Mouse (Mus musculus): ENCODE data around the gene Adamts18. TPM values are rescaled to one million over a fixed set of nuclear protein-coding genes. Genes with fewer than 3 reads are reported as not detected.

The Adamts18 gene
- polyA plus RNA-seq, 1 experiment from 2014 or later = 6.3 TPM

GRCm38 (mm10) chr8:113755866-113756265 is 92.7 kb downstream of the Adamts18 start:
- H3K4me2 ChIP-seq = no peak overlapping the region
- no peaks in the 10 kb centered on the region for H3K9me3 ChIP-seq
- H3K27ac ChIP-seq = no peak overlapping the region
- 53% methylated on average over 5 of the region's 5 CpGs for WGBS
- H3K36me3 ChIP-seq = no peaks in the 10 kb centered on the region
- ATAC-seq (ENCODE audit: insufficient number of reproducible peaks, insufficient read depth, low FRiP score, low TSS enrichment, low read depth) = no peak
- no peak overlapping the region for H3K4me3 ChIP-seq (replicated peaks)
- H3K4me1 ChIP-seq (replicated peaks) = no peaks in the 10 kb centered on the region
- H3K9ac ChIP-seq (replicated peaks) = no peak overlapping the region
- 0 out of 2 replicates have a peak, but pooled peaks cover 9% of the 10 kb centered on the region for H3K27me3 ChIP-seq

- 97% methylated on average over 2 of the region's 2 CpGs for WGBS
- no peak overlapping the region for H3K27ac ChIP-seq
- H3K4me2 ChIP-seq = no peak overlapping the region
- no peak for ATAC-seq (ENCODE audit: insufficient number of reproducible peaks, insufficient read depth, low FRiP score, low TSS enrichment, low read depth)
- no peaks in the 10 kb centered on the region for H3K9me3 ChIP-seq
- no peaks in the 10 kb centered on the region for H3K36me3 ChIP-seq
- H3K9ac ChIP-seq (replicated peaks) = no peak overlapping the region
- H3K4me1 ChIP-seq (replicated peaks) = no peaks in the 10 kb centered on the region
- H3K27me3 ChIP-seq = 0 out of 2 replicates have a peak, but pooled peaks cover 16% of the 10 kb centered on the region
- no peak overlapping the region for H3K4me3 ChIP-seq (replicated peaks)
Observed at GRCm38 (mm10) chr8:113753153-113753552, 95.4 kb downstream of the Adamts18 start.

- WGBS = 99% methylated on average over 3 of the region's 3 CpGs
- H3K27ac ChIP-seq = no peak overlapping the region
- H3K4me1 ChIP-seq (replicated peaks) = no peaks in the 10 kb centered on the region
Observed at GRCm38 (mm10) chr8:113752349-113752748, 96.2 kb downstream of the Adamts18 start.

GRCm38 (mm10) chr8:113735496-113736060 is 113.0 kb downstream of the Adamts18 start:
- H3K4me2 ChIP-seq = no peak overlapping the region
- H3K9ac ChIP-seq (replicated peaks) = no peak overlapping the region
- ATAC-seq (ENCODE audit: insufficient number of reproducible peaks, insufficient read depth, low FRiP score, low TSS enrichment, low read depth) = no peak
- H3K4me1 ChIP-seq (replicated peaks) = no peaks in the 10 kb centered on the region
- peaks cover 72% of the 10 kb centered on the region for H3K27me3 ChIP-seq
- H3K9me3 ChIP-seq = no peaks in the 10 kb centered on the region
- no peak overlapping the region for H3K27ac ChIP-seq
- H3K4me3 ChIP-seq (replicated peaks) = no peak overlapping the region
- no peaks in the 10 kb centered on the region for H3K36me3 ChIP-seq
- 85% methylated on average over 9 of the region's 9 CpGs for WGBS

More at GRCm38 (mm10) chr8:113752349-113752748, 96.2 kb downstream of the Adamts18 start:
- Histone ChIP-seq H3K4me2 (no peak overlapping the region), H3K4me3 (replicated peaks) (no peak overlapping the region), H3K9ac (replicated peaks) (no peak overlapping the region), H3K9me3 (no peaks in the 10 kb centered on the region), H3K36me3 (no peaks in the 10 kb centered on the region), H3K27me3 (peaks cover 22% of the 10 kb centered on the region)
- ATAC-seq (ENCODE audit: insufficient number of reproducible peaks, insufficient read depth, low FRiP score, low TSS enrichment, low read depth) = no peak

GRCm38 (mm10) chr8:113725331-113725730 is 123.2 kb downstream of the Adamts18 start:
- Histone ChIP-seq H3K27ac (no peak overlapping the region), H3K4me2 (no peak overlapping the region), H3K4me1 (replicated peaks) (peaks cover 41% of the 10 kb centered on the region), H3K27me3 (peaks cover 84% of the 10 kb centered on the region), H3K4me3 (replicated peaks) (no peak overlapping the region), H3K9me3 (no peaks in the 10 kb centered on the region), H3K9ac (replicated peaks) (no peak overlapping the region), H3K36me3 (no peaks in the 10 kb centered on the region)
- 48% methylated on average over 8 of the region's 8 CpGs for WGBS
- ATAC-seq (ENCODE audit: insufficient number of reproducible peaks, insufficient read depth, low FRiP score, low TSS enrichment, low read depth) = no peak

- H3K27ac ChIP-seq = no peak overlapping the region
- WGBS = 45% methylated on average over 5 of the region's 5 CpGs
- peaks cover 82% of the 10 kb centered on the region for H3K27me3 ChIP-seq
- peaks cover 47% of the 10 kb centered on the region for H3K4me1 ChIP-seq (replicated peaks)
- H3K36me3 ChIP-seq = no peaks in the 10 kb centered on the region
- no peak overlapping the region for H3K4me3 ChIP-seq (replicated peaks)
- no peak overlapping the region for H3K9ac ChIP-seq (replicated peaks)
- no peaks in the 10 kb centered on the region for H3K9me3 ChIP-seq
- no peak for ATAC-seq (ENCODE audit: insufficient number of reproducible peaks, insufficient read depth, low FRiP score, low TSS enrichment, low read depth)
- H3K4me2 ChIP-seq = no peak overlapping the region
Observed at GRCm38 (mm10) chr8:113723873-113724538, 124.5 kb downstream of the Adamts18 start.

- peak; percentile 79; the same call in 1 of the 2 replicates for ATAC-seq (ENCODE audit: insufficient number of reproducible peaks, insufficient read depth, low FRiP score, low TSS enrichment, low read depth)
- no peaks in the 10 kb centered on the region for H3K36me3 ChIP-seq
- no peaks in the 10 kb centered on the region for H3K9me3 ChIP-seq
- H3K27ac ChIP-seq = no peak overlapping the region
- peaks cover 47% of the 10 kb centered on the region for H3K4me1 ChIP-seq (replicated peaks)
- WGBS = 20% methylated on average over 13 of the region's 13 CpGs
- H3K4me2 ChIP-seq = peak overlapping the region; percentile 28
- H3K4me3 ChIP-seq (replicated peaks) = no peak overlapping the region
- peaks cover 89% of the 10 kb centered on the region for H3K27me3 ChIP-seq
- H3K9ac ChIP-seq (replicated peaks) = no peak overlapping the region
Observed at GRCm38 (mm10) chr8:113721459-113721858, 127.1 kb downstream of the Adamts18 start.

- Histone ChIP-seq H3K4me2 (no peak overlapping the region), H3K9ac (replicated peaks) (no peak overlapping the region), H3K4me3 (replicated peaks) (no peak overlapping the region), H3K36me3 (no peaks in the 10 kb centered on the region), H3K27ac (no peak overlapping the region), H3K4me1 (replicated peaks) (no peaks in the 10 kb centered on the region), H3K27me3 (peaks cover 66% of the 10 kb centered on the region), H3K9me3 (no peaks in the 10 kb centered on the region)
- 79% methylated on average over 7 of the region's 7 CpGs for WGBS
- ATAC-seq (ENCODE audit: insufficient number of reproducible peaks, insufficient read depth, low FRiP score, low TSS enrichment, low read depth) = no peak
Observed at GRCm38 (mm10) chr8:113704968-113705367, 143.6 kb downstream of the Adamts18 start.

- no peak for ATAC-seq (ENCODE audit: insufficient number of reproducible peaks, insufficient read depth, low FRiP score, low TSS enrichment, low read depth)
- Histone ChIP-seq H3K9me3 (no peaks in the 10 kb centered on the region), H3K9ac (replicated peaks) (no peak overlapping the region), H3K4me2 (peak overlapping the region; percentile 17), H3K27me3 (peaks cover 17% of the 10 kb centered on the region), H3K27ac (0 out of 2 replicates have a peak overlapping the region, but pooled peaks have one; percentile 18), H3K4me1 (replicated peaks) (peaks cover 18% of the 10 kb centered on the region), H3K36me3 (no peaks in the 10 kb centered on the region), H3K4me3 (replicated peaks) (no peak overlapping the region)
- 43% methylated on average over 14 of the region's 14 CpGs for WGBS
Observed at GRCm38 (mm10) chr8:113691622-113692343, 156.8 kb downstream of the Adamts18 start.

- peaks cover 18% of the 10 kb centered on the region for H3K4me1 ChIP-seq (replicated peaks)
- ATAC-seq (ENCODE audit: insufficient number of reproducible peaks, insufficient read depth, low FRiP score, low TSS enrichment, low read depth) = no peak
- peaks cover 11% of the 10 kb centered on the region for H3K27me3 ChIP-seq
- H3K36me3 ChIP-seq = no peaks in the 10 kb centered on the region
- no peak overlapping the region for H3K27ac ChIP-seq
- H3K9ac ChIP-seq (replicated peaks) = no peak overlapping the region
- WGBS = 76% methylated on average over 8 of the region's 8 CpGs
- no peaks in the 10 kb centered on the region for H3K9me3 ChIP-seq
- no peak overlapping the region for H3K4me3 ChIP-seq (replicated peaks)
- H3K4me2 ChIP-seq = no peak overlapping the region
Observed at GRCm38 (mm10) chr8:113688543-113688915, 160.0 kb downstream of the Adamts18 start.

GRCm38 (mm10) chr8:113687889-113688542 is 160.5 kb downstream of the Adamts18 start:
- Histone ChIP-seq H3K4me1 (replicated peaks) (peaks cover 18% of the 10 kb centered on the region), H3K27ac (no peak overlapping the region), H3K36me3 (no peaks in the 10 kb centered on the region), H3K4me2 (no peak overlapping the region), H3K27me3 (peaks cover 8% of the 10 kb centered on the region), H3K4me3 (replicated peaks) (no peak overlapping the region), H3K9me3 (no peaks in the 10 kb centered on the region), H3K9ac (replicated peaks) (no peak overlapping the region)
- ATAC-seq (ENCODE audit: insufficient number of reproducible peaks, insufficient read depth, low FRiP score, low TSS enrichment, low read depth) = no peak
- 70% methylated on average over 17 of the region's 17 CpGs for WGBS
